Mouse (Mus musculus): ENCODE measurements at regions not wholly inside any gene's neighbourhood (a gene's known extent, or its start where the extent isn't known, plus 50 kb on each side); places are given as distances from the start of the nearest gene placed in this dataset.

- no peak for DNase-seq (ENCODE audit: low read depth, low spot score)
These were observed 54.0 kb upstream of the Serp2 start for GRCm38 (mm10) chr14:76610429-76611378.
